Mouse (Mus musculus): Measurements from ENCODE around the gene Chml. TPM values are rescaled to one million over a fixed set of nuclear protein-coding genes. Genes with fewer than 3 reads are reported as not detected.

The Chml gene
- total RNA-seq (2023) = 4.9 TPM

DNA sequence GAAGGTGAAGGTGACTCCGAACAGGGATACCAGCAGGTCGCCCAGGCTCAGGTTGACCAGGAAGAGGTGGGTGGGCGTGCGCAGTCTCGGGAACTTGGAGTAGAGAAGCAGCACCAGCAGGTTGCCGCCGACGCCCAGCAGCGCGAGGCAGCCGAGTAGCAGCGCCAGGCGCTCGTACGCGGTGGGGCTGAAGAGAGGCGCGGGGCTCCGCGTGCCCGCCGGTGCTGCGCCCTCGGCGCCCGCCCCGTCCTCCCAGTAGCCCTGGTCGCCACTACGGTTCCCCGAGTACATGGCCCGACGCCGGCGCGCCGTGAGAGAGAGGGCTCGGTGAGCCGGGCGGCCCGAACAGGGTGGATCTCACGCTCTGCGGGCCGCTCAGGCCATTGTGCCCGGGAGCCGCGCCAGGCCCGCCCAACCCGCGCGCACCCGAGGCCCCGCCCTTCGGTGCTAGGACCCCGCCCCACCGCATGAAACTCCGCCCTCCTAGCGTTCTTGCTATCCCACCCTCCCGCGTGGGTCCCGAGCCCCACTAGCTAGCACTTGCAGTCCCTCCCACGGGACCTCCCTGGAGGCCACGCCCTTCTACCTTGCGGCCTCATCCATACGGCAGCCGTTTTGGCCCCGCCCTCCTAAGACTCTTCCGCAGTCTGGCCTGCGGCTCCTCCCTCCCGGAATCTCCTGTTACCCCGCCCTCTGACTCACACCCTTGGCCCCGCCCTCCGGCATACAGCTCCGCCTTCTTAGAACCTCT is at the start of gene Chml, which contains the start of gene Opn3:
TSS of gene Chml (minus strand) at position 656 of the 751 bp plus-strand sequence.
TSS of gene Opn3 (minus strand) at position 531 of the 751 bp plus-strand sequence.

DNA sequence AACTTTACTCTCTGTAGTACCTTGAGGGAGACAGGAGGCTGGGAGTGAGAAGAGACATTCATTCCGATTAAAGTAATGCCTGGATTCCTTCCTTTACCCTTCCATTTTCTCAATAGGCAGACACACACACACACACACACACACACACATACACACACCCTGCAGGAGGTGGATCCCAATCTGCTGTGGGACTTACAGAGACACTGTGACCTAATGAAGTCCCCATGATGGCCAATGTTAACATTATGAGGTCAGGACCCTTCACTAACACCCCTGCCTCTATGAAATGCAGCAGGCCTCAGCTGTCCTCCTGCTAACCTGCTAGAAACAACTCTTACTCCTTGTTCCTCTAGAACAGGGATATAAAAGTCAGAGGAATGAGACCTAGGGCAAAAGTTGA is 5.6 kb upstream of the Chml start, which contains the start of gene Wdr64:
TSS of gene Wdr64 (plus strand) at position 301 of the 400 bp plus-strand sequence.

Other genes starting within 250 kb of the Chml start
- not detected for gene Rgs7, start 200.4 kb downstream of the Chml start, total RNA-seq (2023)
- gene Kmo, start 72.5 kb downstream of the Chml start, total RNA-seq (2023) = 3.8 TPM
- 26.4 TPM for gene Fh1, start 67.3 kb downstream of the Chml start, total RNA-seq (2023)
- 0.38 TPM for gene Opn3, start 125 bp downstream of the Chml start, total RNA-seq (2023)
- not detected for gene Wdr64, start 5.7 kb upstream of the Chml start, total RNA-seq (2023)
- gene Exo1, start 187.7 kb upstream of the Chml start, total RNA-seq (2023) = 2.2 TPM
- gene Gm38100, start 227.4 kb upstream of the Chml start, total RNA-seq (2023) = not detected

Measured in CD4-positive naive resting alpha-beta T cell, adult 57 days (primary cell).